Mouse (Mus musculus): Measurements from ENCODE around the gene Tnip2. TPM values are rescaled to one million over a fixed set of nuclear protein-coding genes. Genes with fewer than 3 reads are reported as not detected.

Gene Tnip2
- total and polyA plus RNA-seq, 3 experiments: 16.0 to 26.8 (median 23.4) TPM

DNA sequence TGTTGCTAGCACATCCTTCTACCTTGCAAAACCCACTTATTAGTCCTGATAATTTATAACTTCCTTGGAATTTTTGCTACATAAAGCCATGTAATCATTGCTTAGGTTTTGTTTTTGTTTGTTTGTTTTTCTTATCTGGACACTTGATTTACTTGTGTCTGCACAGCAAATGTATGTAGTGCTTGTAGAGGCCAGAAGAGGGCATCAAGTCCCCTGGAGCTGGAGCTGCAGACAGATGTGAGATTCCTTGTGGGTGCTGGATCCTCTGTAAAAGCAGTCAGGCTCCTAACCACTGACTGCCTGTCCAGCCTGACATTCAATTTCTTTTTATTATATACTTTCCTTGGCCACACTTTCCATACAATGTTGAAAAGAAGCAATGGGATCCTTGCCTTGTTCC is 33.6 kb upstream of the Tnip2 start:
- H3K4me2 ChIP-seq (ENCODE audit: insufficient read depth, low read depth, poor library complexity, severe bottlenecking): no peak overlapping the region
- no peaks in the 10 kb centered on the region for H3K27me3 ChIP-seq (replicated peaks)
- peaks cover 8 to 35% of the 10 kb centered on the region in 2 experiments for H3K4me1 ChIP-seq (ENCODE audit: control insufficient read depth in 1 of 2, insufficient read depth in 2 of 2)
- H3K27ac ChIP-seq (ENCODE audit: insufficient read depth, low read depth): no peak overlapping the region
- peak; percentile 39 for DNase-seq (ENCODE audit: extremely low read depth)
- in situ Hi-C loops (cut with MboI; ENCODE audit: low pct_ligation_motif_present, low pct_unique_long_range_greater_than_20kb, low sequenced_read_pairs): loop anchor here (25.0 kb wide), 1 partner anchor 490 kb away; the partner anchor contains the start of gene Hgfac
- no peak for TF ChIP-seq MEF2A (IDR thresholded peaks at IDR 0.05; ENCODE audit: borderline replicate concordance, low read depth, low read length)
- TF ChIP-seq SMC3 (IDR thresholded peaks at IDR 0.05; ENCODE audit: low read depth, low read length): peak; percentile 48
- no peak for TF ChIP-seq USF2 (conservative IDR thresholded peaks at IDR 0.05; ENCODE audit: low read depth, low read length)
- no peak for TF ChIP-seq JUND (conservative IDR thresholded peaks at IDR 0.05; ENCODE audit: low read depth, low read length)
- no peak for TF ChIP-seq E2F4 (IDR thresholded peaks at IDR 0.05; ENCODE audit: insufficient replicate concordance, low read depth, low read length)
- peak; percentile 52 for TF ChIP-seq RAD21 (IDR thresholded peaks at IDR 0.05; ENCODE audit: low read depth, low read length)
- TF ChIP-seq UBTF (IDR thresholded peaks at IDR 0.05; ENCODE audit: low read depth, low read length): no peak
- no peak for TF ChIP-seq RCOR1 (conservative IDR thresholded peaks at IDR 0.05; ENCODE audit: low read depth, low read length)
- TF ChIP-seq CTCF (conservative IDR thresholded peaks at IDR 0.05 in 1 of 2, IDR thresholded peaks at IDR 0.05 in 1 of 2; ENCODE audit: low read depth in 2 of 2, low read length in 2 of 2): peak; percentile 42 to 68; a peak in 3 of 4 replicates
- TF ChIP-seq ETS1 (conservative IDR thresholded peaks at IDR 0.05; ENCODE audit: low read depth, low read length): no peak
- TF ChIP-seq MAFK (IDR thresholded peaks at IDR 0.05; ENCODE audit: insufficient replicate concordance, low read length): no peak
- no peak for TF ChIP-seq POLR2A (IDR thresholded peaks at IDR 0.05; ENCODE audit: low read depth, low read length)
- no peak for TF ChIP-seq MAZ (IDR thresholded peaks at IDR 0.05; ENCODE audit: low read depth, low read length)
- dilution Hi-C loops (cut with MboI; ENCODE audit: extremely low pct_ligation_motif_present, extremely low pct_unique_long_range_greater_than_20kb, low sequenced_read_pairs): no loop called here
- no peak overlapping the region for H3K4me3 ChIP-seq (replicated peaks in 1 of 3; ENCODE audit: low read depth in 2 of 3, low read length in 2 of 3, poor library complexity in 1 of 3)
- H3K9me3 ChIP-seq (replicated peaks; ENCODE audit: low read length): peaks cover 5% of the 10 kb centered on the region
- no peak overlapping the region for H3K9ac ChIP-seq (ENCODE audit: insufficient read depth, low read depth)
- peaks cover 4% of the 10 kb centered on the region; the same call in 1 of the 2 replicates for H3K79me2 ChIP-seq (replicated peaks; ENCODE audit: control insufficient read depth, extremely low read depth, insufficient read depth, poor library complexity, severe bottlenecking)
- peaks cover 31 to 70% of the 10 kb centered on the region in 2 experiments for H3K36me3 ChIP-seq (replicated peaks in 1 of 2; ENCODE audit: control insufficient read depth in 1 of 2, insufficient read depth in 1 of 2, low read length in 1 of 2)

DNA sequence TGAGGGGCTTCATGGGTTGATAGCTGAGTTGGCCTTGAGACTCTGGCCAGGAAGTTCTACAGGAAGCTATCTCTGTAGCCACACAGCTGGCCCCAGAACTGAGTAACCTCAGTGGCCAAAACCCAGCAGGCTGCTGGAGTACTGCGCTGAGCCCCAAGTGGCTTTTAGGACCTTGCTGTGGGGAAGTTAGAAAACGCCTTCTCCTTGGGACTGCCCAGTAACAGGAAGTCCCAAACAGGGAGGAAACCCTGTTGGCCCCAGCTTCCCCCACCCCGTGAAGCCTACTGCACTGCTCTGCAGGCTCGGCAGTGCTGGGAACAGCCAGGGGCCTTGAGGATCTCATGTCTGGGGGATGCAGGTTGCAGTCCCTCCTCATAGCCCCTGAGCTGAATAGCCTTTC is 29.3 kb upstream of the Tnip2 start:
- Histone ChIP-seq H3K4me1 (ENCODE audit: control insufficient read depth in 1 of 2, insufficient read depth in 2 of 2) (peaks cover 19 to 49% of the 10 kb centered on the region in 2 experiments), H3K27me3 (replicated peaks) (no peaks in the 10 kb centered on the region), H3K4me2 (ENCODE audit: insufficient read depth, low read depth, poor library complexity, severe bottlenecking) (peak overlapping the region; percentile 77), H3K4me3 (replicated peaks in 1 of 3; ENCODE audit: low read depth in 2 of 3, low read length in 2 of 3, poor library complexity in 1 of 3) (peak overlapping the region; percentile 60 to 68 (median 61)), H3K79me2 (replicated peaks; ENCODE audit: control insufficient read depth, extremely low read depth, insufficient read depth, poor library complexity, severe bottlenecking) (peaks cover 4% of the 10 kb centered on the region; the same call in 1 of the 2 replicates), H3K9me3 (replicated peaks; ENCODE audit: low read length) (peaks cover 5% of the 10 kb centered on the region), H3K36me3 (replicated peaks in 1 of 2; ENCODE audit: control insufficient read depth in 1 of 2, insufficient read depth in 1 of 2, low read length in 1 of 2) (peaks cover 9 to 27% of the 10 kb centered on the region in 2 experiments), H3K27ac (ENCODE audit: insufficient read depth, low read depth) (peak overlapping the region; percentile 50), H3K9ac (ENCODE audit: insufficient read depth, low read depth) (peak overlapping the region; percentile 72; the same call in 1 of the 2 replicates)
- peak; percentile 78 for TF ChIP-seq ELF1 (IDR thresholded peaks at IDR 0.05; ENCODE audit: low read depth, low read length)
- TF ChIP-seq ZC3H11A (IDR thresholded peaks at IDR 0.05; ENCODE audit: low read depth, low read length): no peak
- TF ChIP-seq MAZ (IDR thresholded peaks at IDR 0.05; ENCODE audit: low read depth, low read length): no peak
- no peak for TF ChIP-seq ZNF384 (IDR thresholded peaks at IDR 0.05; ENCODE audit: low read depth, low read length)
- no peak for TF ChIP-seq JUND (conservative IDR thresholded peaks at IDR 0.05; ENCODE audit: low read depth, low read length)
- TF ChIP-seq CHD1 (IDR thresholded peaks at IDR 0.05; ENCODE audit: low read depth, low read length): no peak
- no peak for TF ChIP-seq SMC3 (IDR thresholded peaks at IDR 0.05; ENCODE audit: low read depth, low read length)
- TF ChIP-seq NELFE (IDR thresholded peaks at IDR 0.05; ENCODE audit: low read depth, low read length): peak; percentile 49; the same call in 1 of the 2 replicates
- TF ChIP-seq MAFK (IDR thresholded peaks at IDR 0.05; ENCODE audit: insufficient replicate concordance, low read length): no peak
- TF ChIP-seq NRF1 (IDR thresholded peaks at IDR 0.05; ENCODE audit: low read depth, low read length): no peak
- TF ChIP-seq USF1 (IDR thresholded peaks at IDR 0.05; ENCODE audit: low read depth, low read length): no peak
- 0 out of 2 replicates have a peak, but pooled peaks have one; percentile 42 for TF ChIP-seq TBP (conservative IDR thresholded peaks at IDR 0.05; ENCODE audit: low read depth, low read length)
- TF ChIP-seq IRF4 (IDR thresholded peaks at IDR 0.05; ENCODE audit: low read depth, low read length): peak; percentile 8; the same call in 1 of the 2 replicates
- peak; percentile 43; the same call in 1 of the 2 replicates for TF ChIP-seq TCF12 (IDR thresholded peaks at IDR 0.05; ENCODE audit: low read depth, low read length)
- TF ChIP-seq MYC (IDR thresholded peaks at IDR 0.05; ENCODE audit: low read depth, low read length): no peak
- TF ChIP-seq RCOR1 (conservative IDR thresholded peaks at IDR 0.05; ENCODE audit: low read depth, low read length): no peak
- TF ChIP-seq CHD2 (IDR thresholded peaks at IDR 0.05; ENCODE audit: low read length): no peak
- peak; percentile 63 for TF ChIP-seq HCFC1 (IDR thresholded peaks at IDR 0.05; ENCODE audit: low read depth, low read length)
- peak; percentile 77 for TF ChIP-seq POLR2A (IDR thresholded peaks at IDR 0.05; ENCODE audit: low read depth, low read length)
- TF ChIP-seq ETS1 (conservative IDR thresholded peaks at IDR 0.05; ENCODE audit: low read depth, low read length): no peak
- in situ Hi-C loops (cut with MboI; ENCODE audit: low pct_ligation_motif_present, low pct_unique_long_range_greater_than_20kb, low sequenced_read_pairs) (loop anchor here (25.0 kb wide), 1 partner anchor 494 kb away; the partner anchor contains the start of gene Hgfac), dilution Hi-C loops (cut with MboI; ENCODE audit: extremely low pct_ligation_motif_present, extremely low pct_unique_long_range_greater_than_20kb, low sequenced_read_pairs) (no loop called here)
- peak; percentile 62 for DNase-seq (ENCODE audit: extremely low read depth)

Data from CH12.LX (cell line).